ENCODE assay signal across 20 mouse cellular contexts in genomic region chr15:91680116-91680515, GRCm38 (mm10). TPM values are rescaled to one million over a fixed set of nuclear protein-coding genes. Genes with fewer than 3 reads are reported as not detected.
DNase-seq lines count a peak whose midpoint lies in the region; ATAC-seq lines count a peak whose summit lies in the region.
"Had no signal": no experiment of that assay in that cellular context is flagged by ENCODE, and none has a peak within 500 bp of the region (broad histone marks: within the 10 kb centered on the region; RNA-seq: fewer than 3 reads in every experiment).

No protein-coding gene starts in this region.

- 80% methylated on average over 2 of the region's 2 CpGs for WGBS in intestine, embryonic 16.5 days

- H3K27ac ChIP-seq in intestine, embryonic 16.5 days (ENCODE audit: low read length), result no peak overlapping the region
- H3K27ac ChIP-seq: embryonic facial prominence, embryonic 15.5 days; forebrain, embryonic 10.5 days; hindbrain, embryonic 10.5 days; hindbrain, embryonic 14.5 days had no signal

- H3K9ac ChIP-seq in intestine, embryonic 16.5 days (ENCODE audit: low read depth, low read length), result no peak overlapping the region
- H3K9ac ChIP-seq: embryonic facial prominence, embryonic 15.5 days; heart, embryonic 12.5 days; hindbrain, embryonic 14.5 days had no signal

- no peaks in the 10 kb centered on the region for H3K4me1 ChIP-seq in intestine, embryonic 16.5 days (ENCODE audit: control insufficient read depth, insufficient read depth, low read length)
- H3K4me1 ChIP-seq: embryonic facial prominence, embryonic 15.5 days; forebrain, embryonic 10.5 days; heart, embryonic 12.5 days; hindbrain, embryonic 10.5 days had no signal

- H3K36me3 ChIP-seq in intestine, embryonic 16.5 days (ENCODE audit: control insufficient read depth, insufficient read depth, low read length), result no peaks in the 10 kb centered on the region
- H3K36me3 ChIP-seq: forebrain, embryonic 10.5 days; hindbrain, embryonic 10.5 days had no signal

- H3K27me3 ChIP-seq in intestine, embryonic 16.5 days (replicated peaks; ENCODE audit: control insufficient read depth, insufficient read depth, low read length), result no peaks in the 10 kb centered on the region
- H3K27me3 ChIP-seq: embryonic facial prominence, embryonic 15.5 days; heart, embryonic 12.5 days had no signal

- DNase-seq in CD4-positive, CD25-positive, alpha-beta regulatory T cell, adult 2 months (ENCODE audit: low read depth, low spot score), result peak; percentile 3
- DNase-seq in spleen, postnatal 36 days (ENCODE audit: low spot score in 2 of 2), result peak; percentile 69 to 79
- no peak for DNase-seq in spleen, adult 18-20 months
- DNase-seq in gastrocnemius, postnatal 4 days (ENCODE audit: low spot score in 2 of 2), result no peak
- DNase-seq: adrenal gland, adult 2 months; adrenal gland, postnatal 36 days; cerebellum, adult 2 months; cerebellum, postnatal 10 days; embryo, embryonic 11 days; gastrocnemius, postnatal 10 days had no signal

- no peak overlapping the region for H3K4me2 ChIP-seq in intestine, embryonic 16.5 days (ENCODE audit: low read depth, low read length)
- H3K4me2 ChIP-seq: embryonic facial prominence, embryonic 15.5 days; heart, embryonic 12.5 days; hindbrain, embryonic 14.5 days had no signal

- no peaks in the 10 kb centered on the region for H3K9me3 ChIP-seq in intestine, embryonic 16.5 days (ENCODE audit: control insufficient read depth, low read length)
- H3K9me3 ChIP-seq: embryonic facial prominence, embryonic 15.5 days; forebrain, embryonic 10.5 days; heart, embryonic 12.5 days; hindbrain, embryonic 10.5 days had no signal

- no peak overlapping the region for H3K4me3 ChIP-seq in intestine, embryonic 16.5 days (ENCODE audit: low read length)
- H3K4me3 ChIP-seq: embryonic facial prominence, embryonic 15.5 days; erythroblast, embryonic 14.5 days; forebrain, embryonic 10.5 days; heart, embryonic 12.5 days; hindbrain, embryonic 10.5 days had no signal

- ATAC-seq in CD4-positive, CD25-positive, alpha-beta regulatory T cell, adult 4 months, result no peak
- ATAC-seq in neutrophil, adult 5-6 weeks (ENCODE audit: extremely low read depth, insufficient number of reproducible peaks, low FRiP score, poor library complexity, severe bottlenecking), result peak; percentile 94
- no peak for ATAC-seq in intestine, embryonic 16.5 days
- ATAC-seq: forebrain, embryonic 16.5 days had no signal

RNA-seq across cellular contexts. Expression of gene Lrrk2, which starts 7.1 kb away (rescaled TPM):
- under 1 TPM in 1 of 2 experiments, not detected in 1; 0.37 TPM for polyA plus RNA-seq in CD4-positive, CD25-positive, alpha-beta regulatory T cell, adult 4 months (2017; shearing (Covaris generic))
- 298 and 325 TPM in 2 replicates for total RNA-seq in neutrophil, adult 5-6 weeks (2017)
- 1 to 10 TPM; 9.5 to 9.8 TPM for total RNA-seq in gastrocnemius, postnatal 4 days (2021)
- polyA plus RNA-seq in intestine, embryonic 16.5 days (2015; fragmentation: Nextera tagmentation; extraction: Ambion mirVana), result 1.7 and 1.9 TPM in 2 replicates
- polyA plus RNA-seq: erythroblast, embryonic 14.5 days had no signal

Comparison
In these comparisons a context has a peak if more than half of its experiments do, and no peak if none do; other contexts are left out.
1. DNase-seq: peak in CD4-positive, CD25-positive, alpha-beta regulatory T cell, adult 2 months (single experiment) and spleen, postnatal 36 days (2 of 2); none in spleen, adult 18-20 months (0 of 2) and gastrocnemius, postnatal 4 days (0 of 2).
2. RNA of gene Lrrk2, which starts 7.1 kb away (total RNA-seq): 298 to 325 TPM in neutrophil, adult 5-6 weeks; 9.5 to 9.8 TPM in gastrocnemius, postnatal 4 days; every median in the first group is over 10 times any median in the second.